Comparison of ENCODE assay signal across 27 mouse cellular contexts in the genomic region with DNA sequence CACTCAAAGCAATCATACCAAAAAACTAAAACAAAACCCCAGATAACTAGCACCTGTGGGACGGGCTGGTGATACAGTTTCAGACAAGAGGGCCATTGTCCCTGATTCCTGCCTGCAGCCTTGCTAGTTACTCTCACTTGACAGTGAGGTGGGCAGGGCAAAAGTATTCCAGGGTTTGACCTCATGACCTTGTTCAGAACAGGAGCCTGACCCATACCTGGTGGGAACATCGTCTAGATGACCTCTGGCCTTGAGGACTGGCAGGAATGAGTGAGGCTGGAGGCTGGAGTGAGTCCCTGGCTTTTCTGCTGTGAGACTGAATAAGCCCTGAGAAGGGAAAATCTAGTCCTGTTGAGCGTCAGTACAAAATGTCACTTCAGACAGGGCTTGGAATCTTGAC. TPM values are rescaled to one million over a fixed set of nuclear protein-coding genes. Genes with fewer than 3 reads are reported as not detected.
DNase-seq lines count a peak whose midpoint lies in the region; ATAC-seq and TF ChIP-seq lines count a peak whose summit lies in the region.
"Had no signal": no experiment of that assay in that cellular context is flagged by ENCODE, and none has a peak within 500 bp of the region (broad histone marks: within the 10 kb centered on the region; RNA-seq: fewer than 3 reads in every experiment).

No protein-coding gene starts in this region.

- intact Hi-C loops in left cerebral cortex, postnatal 36 days (cut with DNase I) = no loop called here

- H3K4me2 ChIP-seq in midbrain, embryonic 14.5 days (ENCODE audit: low read length) = no peak overlapping the region
- H3K4me2 ChIP-seq: embryonic facial prominence, embryonic 12.5 days; forebrain, embryonic 12.5 days had no signal

- TF ChIP-seq EP300 in ES-Bruce4 (IDR thresholded peaks at IDR 0.05; ENCODE audit: insufficient read depth, low read depth, low read length) = 0 out of 2 replicates have a peak, but pooled peaks have one; percentile 15

- peak overlapping the region; percentile 87; the same call in 1 of the 2 replicates for H3K27ac ChIP-seq in ES-Bruce4 (ENCODE audit: insufficient read depth, low read length)
- peak overlapping the region; percentile 58; the same call in 1 of the 2 replicates for H3K27ac ChIP-seq in brown adipose tissue, adult 24 weeks (replicated peaks; ENCODE audit: low read depth, low read length)
- no peak overlapping the region for H3K27ac ChIP-seq in midbrain, embryonic 14.5 days (replicated peaks; ENCODE audit: low read depth, low read length)
- H3K27ac ChIP-seq: embryonic facial prominence, embryonic 10.5 days; embryonic facial prominence, embryonic 12.5 days; forebrain, embryonic 12.5 days had no signal

- H3K36me3 ChIP-seq in ES-Bruce4 (ENCODE audit: control insufficient read depth, insufficient read depth, low read length, poor library complexity, severe bottlenecking) = no peaks in the 10 kb centered on the region
- H3K36me3 ChIP-seq in midbrain, embryonic 14.5 days (ENCODE audit: control insufficient read depth, insufficient read depth, low read length) = no peaks in the 10 kb centered on the region
- H3K36me3 ChIP-seq: embryonic facial prominence, embryonic 12.5 days; forebrain, embryonic 12.5 days; G1E had no signal

- no peaks in the 10 kb centered on the region for H3K9me3 ChIP-seq in ES-Bruce4 (replicated peaks; ENCODE audit: control insufficient read depth, insufficient read depth, low read length, poor library complexity, severe bottlenecking)
- no peaks in the 10 kb centered on the region for H3K9me3 ChIP-seq in midbrain, embryonic 14.5 days (ENCODE audit: control insufficient read depth, low read length)
- H3K9me3 ChIP-seq: embryonic facial prominence, embryonic 10.5 days; embryonic facial prominence, embryonic 12.5 days; forebrain, embryonic 12.5 days had no signal

- WGBS in midbrain, embryonic 14.5 days = 95% methylated on average over 3 of the region's 3 CpGs

- no peak for ATAC-seq in midbrain, embryonic 14.5 days (ENCODE audit: low FRiP score, low TSS enrichment)
- ATAC-seq: activated CD4-positive, CD25-positive, alpha-beta regulatory T cell, adult 4 months; CD4-positive, CD25-positive, alpha-beta regulatory T cell, adult 4 months; forebrain, embryonic 14.5 days; forebrain, embryonic 16.5 days; Patski had no signal

- DNase-seq in embryo, embryonic 10 days (ENCODE audit: low spot score) = peak; percentile 23
- no peak for DNase-seq in embryo, embryonic 10.5 days (ENCODE audit: low spot score)
- peak; percentile 49 for DNase-seq in R1 (ENCODE audit: low read depth, low spot score)
- no peak for DNase-seq in midbrain, embryonic 14.5 days
- no peak for DNase-seq in left cerebral cortex, postnatal 36 days (ENCODE audit: low spot score in 2 of 2)
- no peak for DNase-seq in frontal cortex, postnatal 14 days (ENCODE audit: low spot score in 2 of 2)
- DNase-seq: adrenal gland, adult 8-10 months; adrenal gland, postnatal 14 days; adrenal gland, postnatal 36 days; B cell, adult 2 months; cerebellum, adult 11 months; cerebellum, adult 18-20 months; cerebellum, adult 9-10 months; cerebellum, postnatal 10 days; cerebellum, postnatal 25 days had no signal

- peaks cover 7% of the 10 kb centered on the region for H3K4me1 ChIP-seq in ES-Bruce4 (ENCODE audit: control insufficient read depth, insufficient read depth, low read length)
- peaks cover 39% of the 10 kb centered on the region for H3K4me1 ChIP-seq in brown adipose tissue, adult 24 weeks (ENCODE audit: control insufficient read depth, insufficient read depth, insufficient read length, low read length)
- no peaks in the 10 kb centered on the region for H3K4me1 ChIP-seq in midbrain, embryonic 14.5 days (ENCODE audit: control insufficient read depth, insufficient read depth, low read length)
- H3K4me1 ChIP-seq: embryonic facial prominence, embryonic 12.5 days; forebrain, embryonic 12.5 days had no signal

- no peak overlapping the region for H3K9ac ChIP-seq in ES-Bruce4 (ENCODE audit: low read depth, poor library complexity, severe bottlenecking)
- no peak overlapping the region for H3K9ac ChIP-seq in midbrain, embryonic 14.5 days (replicated peaks; ENCODE audit: low read length)
- H3K9ac ChIP-seq: embryonic facial prominence, embryonic 12.5 days; forebrain, embryonic 12.5 days had no signal

- TF ChIP-seq POLR2A in ES-Bruce4 (IDR thresholded peaks at IDR 0.05; ENCODE audit: insufficient read depth, low read length) = no peak

- no peaks in the 10 kb centered on the region for H3K27me3 ChIP-seq in ES-Bruce4 (ENCODE audit: control insufficient read depth, insufficient read depth, low read length, poor library complexity, severe bottlenecking)
- H3K27me3 ChIP-seq in midbrain, embryonic 14.5 days (ENCODE audit: control insufficient read depth, insufficient read depth, low read length) = no peaks in the 10 kb centered on the region
- H3K27me3 ChIP-seq: CH12.LX; embryonic facial prominence, embryonic 12.5 days; forebrain, embryonic 12.5 days; Patski had no signal

- TF ChIP-seq CTCF in ES-Bruce4 (IDR thresholded peaks at IDR 0.05; ENCODE audit: low read depth, low read length) = no peak

- H3K4me3 ChIP-seq in ES-Bruce4 (ENCODE audit: low read depth, low read length) = no peak overlapping the region
- no peak overlapping the region for H3K4me3 ChIP-seq in brown adipose tissue, adult 24 weeks (ENCODE audit: insufficient read depth, low read depth, low read length)
- H3K4me3 ChIP-seq in midbrain, embryonic 14.5 days (replicated peaks; ENCODE audit: low read depth, low read length) = no peak overlapping the region
- H3K4me3 ChIP-seq: embryonic facial prominence, embryonic 10.5 days; embryonic facial prominence, embryonic 12.5 days; forebrain, embryonic 12.5 days had no signal

RNA-seq across cellular contexts. Expression of a gene that starts 11.1 kb away (rescaled TPM):
- 26.4 and 27.4 TPM in 2 replicates for polyA plus RNA-seq in ES-Bruce4 (2011; ENCODE audit: insufficient read depth, insufficient read length, low read depth, missing spikeins)
- 23.0 and 31.6 TPM in 2 replicates for polyA plus RNA-seq in brown adipose tissue, adult 24 weeks (2012; ENCODE audit: insufficient read depth, insufficient read length, missing spikeins)
- 33.2 and 50.1 TPM in 2 replicates for polyA plus RNA-seq in midbrain, embryonic 14.5 days (2014; fragmentation: Nextera tagmentation; extraction: Ambion mirVana)
- 100 to 1,000 TPM in 1 of 2 experiments, 10 to 100 TPM in 1; 95.1 to 108 TPM for total RNA-seq in left cerebral cortex, postnatal 36 days (2021)
- polyA plus RNA-seq: activated CD4-positive, CD25-positive, alpha-beta regulatory T cell, adult 4 months; CD4-positive, CD25-positive, alpha-beta regulatory T cell, adult 4 months; G1E had no signal

Comparison
In these comparisons a context has a peak if more than half of its experiments do, and no peak if none do; other contexts are left out.
1. DNase-seq: peak in embryo, embryonic 10 days (single experiment) and R1 (single experiment); none in embryo, embryonic 10.5 days (single experiment), midbrain, embryonic 14.5 days (single experiment), left cerebral cortex, postnatal 36 days (0 of 2) and frontal cortex, postnatal 14 days (0 of 2).